Mouse (Mus musculus): ENCODE results near the gene Ubxn10. TPM values are rescaled to one million over a fixed set of nuclear protein-coding genes. Genes with fewer than 3 reads are reported as not detected.

Ubxn10 gene
- 1.3 and 1.5 TPM in 2 replicates for polyA plus RNA-seq (2015; fragmentation: Nextera tagmentation; extraction: Ambion mirVana)

DNA sequence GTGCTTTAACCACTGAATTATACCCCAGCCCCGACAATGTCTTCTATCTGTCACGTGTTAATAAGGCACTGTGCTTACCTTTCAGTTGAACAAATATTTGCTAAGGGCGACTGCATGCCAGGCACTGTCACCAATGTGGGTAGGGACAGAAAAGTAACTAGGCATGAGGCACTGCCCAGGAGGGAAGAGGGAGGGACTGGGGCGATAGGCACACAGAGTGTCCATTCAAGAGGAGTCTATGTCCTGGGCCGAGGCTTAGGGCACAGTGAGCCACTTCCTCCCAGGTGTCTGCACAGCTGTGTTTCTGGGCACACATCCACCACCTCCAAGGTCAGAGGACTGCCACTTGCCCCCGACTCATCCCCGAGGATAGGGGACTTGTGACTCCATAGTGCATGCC is at the start of gene Ubxn10:
Gene Ubxn10 (minus strand): TSS at position 137 of the 400 bp plus-strand sequence.
- ATAC-seq (replicated peaks; ENCODE audit: extremely low read depth, insufficient read depth, low FRiP score), result no peak
- 53% methylated on average over 7 of the region's 7 CpGs for WGBS
- no peak within 1 kb of the TSS for H3K9ac ChIP-seq (ENCODE audit: low read length)
- H3K27me3 ChIP-seq (ENCODE audit: control insufficient read depth, insufficient read depth, low read length), result peaks cover 3% of the 10 kb centered on the region
- H3K9me3 ChIP-seq (replicated peaks; ENCODE audit: control insufficient read depth, low read length), result no peaks in the 10 kb centered on the region
- H3K4me3 ChIP-seq (ENCODE audit: low read length), result no peak within 1 kb of the TSS
- H3K4me1 ChIP-seq (ENCODE audit: control insufficient read depth, insufficient read depth, low read length), result no peaks in the 10 kb centered on the region
- H3K4me2 ChIP-seq (ENCODE audit: low read depth, low read length), result no peak within 1 kb of the TSS
- no peaks in the 10 kb centered on the region for H3K36me3 ChIP-seq (ENCODE audit: control insufficient read depth, insufficient read depth)
- no peak within 1 kb of the TSS for H3K27ac ChIP-seq (ENCODE audit: low read length)

DNA sequence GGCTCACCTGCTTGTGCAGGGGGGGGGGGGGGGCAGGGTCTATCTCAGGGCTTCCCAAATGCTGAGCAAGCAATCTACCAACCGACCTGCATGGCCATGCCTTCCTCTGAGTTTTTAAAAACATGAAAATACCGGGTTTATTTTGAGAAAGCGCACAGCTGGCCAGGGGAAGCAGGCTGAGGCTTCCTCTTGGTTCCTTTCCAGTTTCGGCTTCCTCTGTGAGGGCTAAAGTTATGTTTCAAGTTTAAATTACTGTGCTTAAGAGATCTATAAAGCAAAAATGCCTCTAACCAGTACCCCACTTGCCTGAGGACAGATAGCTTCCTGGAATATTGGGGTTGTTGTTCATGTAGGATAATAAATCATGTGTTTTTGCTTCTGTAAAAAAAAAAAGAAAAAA is 49.2 kb upstream of the Ubxn10 start:
- Histone ChIP-seq H3K4me2 (ENCODE audit: low read depth, low read length) (no peak overlapping the region), H3K4me3 (ENCODE audit: low read length) (no peak overlapping the region), H3K27me3 (ENCODE audit: control insufficient read depth, insufficient read depth, low read length) (peaks cover 10% of the 10 kb centered on the region; the same call in 1 of the 2 replicates), H3K9me3 (replicated peaks; ENCODE audit: control insufficient read depth, low read length) (no peaks in the 10 kb centered on the region), H3K27ac (ENCODE audit: low read length) (no peak overlapping the region), H3K36me3 (ENCODE audit: control insufficient read depth, insufficient read depth) (no peaks in the 10 kb centered on the region), H3K9ac (ENCODE audit: low read length) (no peak overlapping the region), H3K4me1 (ENCODE audit: control insufficient read depth, insufficient read depth, low read length) (no peaks in the 10 kb centered on the region)
- WGBS, result 40% methylated on average over 4 of the region's 4 CpGs
- ATAC-seq (replicated peaks; ENCODE audit: extremely low read depth, insufficient read depth, low FRiP score), result no peak

DNA sequence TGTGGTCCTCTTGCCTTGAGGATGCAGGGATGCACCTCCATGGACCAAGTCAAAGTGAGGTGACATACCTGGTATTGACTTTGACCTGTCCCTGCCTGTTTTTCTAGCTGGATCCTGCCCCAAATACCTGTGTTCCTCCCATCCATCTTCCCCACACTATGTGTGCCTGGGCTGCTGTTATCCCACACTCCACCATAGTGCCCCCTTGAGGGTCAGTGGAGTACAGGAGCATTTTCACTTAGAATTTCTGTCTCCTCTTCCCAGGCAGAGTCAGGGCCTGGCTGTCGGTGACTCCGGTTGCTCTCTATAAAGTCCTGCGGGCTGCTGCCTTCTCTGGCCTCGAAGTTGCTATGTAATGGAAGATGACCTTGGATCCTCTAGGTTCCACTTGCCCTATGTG is 48.8 kb upstream of the Ubxn10 start:
- Histone ChIP-seq H3K27ac (ENCODE audit: low read length) (no peak overlapping the region), H3K4me3 (ENCODE audit: low read length) (no peak overlapping the region), H3K4me1 (ENCODE audit: control insufficient read depth, insufficient read depth, low read length) (no peaks in the 10 kb centered on the region), H3K9me3 (replicated peaks; ENCODE audit: control insufficient read depth, low read length) (no peaks in the 10 kb centered on the region), H3K36me3 (ENCODE audit: control insufficient read depth, insufficient read depth) (no peaks in the 10 kb centered on the region), H3K27me3 (ENCODE audit: control insufficient read depth, insufficient read depth, low read length) (peaks cover 8% of the 10 kb centered on the region; the same call in 1 of the 2 replicates), H3K4me2 (ENCODE audit: low read depth, low read length) (no peak overlapping the region), H3K9ac (ENCODE audit: low read length) (no peak overlapping the region)
- no peak for ATAC-seq (replicated peaks; ENCODE audit: extremely low read depth, insufficient read depth, low FRiP score)
- 57% methylated on average over 4 of the region's 4 CpGs for WGBS

DNA sequence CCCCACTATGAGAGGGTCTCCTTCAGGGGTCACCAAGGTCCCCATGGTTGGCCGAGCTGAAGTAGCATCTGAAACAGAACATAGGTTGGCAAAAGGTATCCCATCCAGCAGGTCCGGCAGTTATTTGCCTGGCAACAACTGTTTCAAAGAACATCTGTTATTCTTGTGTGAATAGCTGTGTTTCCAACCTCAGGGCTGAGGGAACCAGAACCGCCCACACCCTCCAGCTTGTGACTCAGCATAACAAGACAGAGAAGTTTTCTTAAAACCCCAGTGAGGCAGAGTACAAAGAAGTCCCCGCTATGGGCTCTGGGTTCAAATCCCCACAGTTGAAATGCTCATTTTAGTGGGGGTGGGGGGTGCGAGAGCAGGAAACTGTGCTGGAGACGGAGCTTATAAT is 45.1 kb upstream of the Ubxn10 start:
- no peak for ATAC-seq (replicated peaks; ENCODE audit: extremely low read depth, insufficient read depth, low FRiP score)
- Histone ChIP-seq H3K27ac (ENCODE audit: low read length) (no peak overlapping the region), H3K9me3 (replicated peaks; ENCODE audit: control insufficient read depth, low read length) (no peaks in the 10 kb centered on the region), H3K36me3 (ENCODE audit: control insufficient read depth, insufficient read depth) (no peaks in the 10 kb centered on the region), H3K4me3 (ENCODE audit: low read length) (no peak overlapping the region), H3K9ac (ENCODE audit: low read length) (no peak overlapping the region), H3K27me3 (ENCODE audit: control insufficient read depth, insufficient read depth, low read length) (peaks cover 12% of the 10 kb centered on the region), H3K4me2 (ENCODE audit: low read depth, low read length) (no peak overlapping the region), H3K4me1 (ENCODE audit: control insufficient read depth, insufficient read depth, low read length) (no peaks in the 10 kb centered on the region)
- 82% methylated on average over 6 of the region's 6 CpGs for WGBS

DNA sequence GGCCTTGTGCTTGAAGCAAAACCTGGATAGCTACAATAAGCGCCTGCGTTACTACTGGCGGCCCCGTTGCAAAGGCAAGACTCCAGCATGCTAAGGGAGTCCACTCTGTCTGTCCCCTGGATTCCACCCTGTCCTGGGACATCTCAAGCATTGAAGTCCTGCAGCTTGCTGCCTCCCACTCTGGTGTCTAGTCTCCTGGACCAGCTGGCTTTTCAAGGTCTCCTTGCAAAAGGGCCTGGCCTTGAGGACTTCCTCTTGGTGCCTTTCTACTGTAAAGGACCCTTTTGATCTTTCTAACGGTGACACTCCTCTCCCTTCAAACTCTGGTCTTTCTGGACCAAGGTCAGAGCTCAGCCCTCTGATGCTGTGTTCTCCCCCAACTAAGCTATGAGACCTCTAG is 43.3 kb upstream of the Ubxn10 start:
- Histone ChIP-seq H3K4me3 (ENCODE audit: low read length) (no peak overlapping the region), H3K9me3 (replicated peaks; ENCODE audit: control insufficient read depth, low read length) (no peaks in the 10 kb centered on the region), H3K36me3 (ENCODE audit: control insufficient read depth, insufficient read depth) (no peaks in the 10 kb centered on the region), H3K27me3 (ENCODE audit: control insufficient read depth, insufficient read depth, low read length) (peaks cover 16% of the 10 kb centered on the region), H3K4me2 (ENCODE audit: low read depth, low read length) (no peak overlapping the region), H3K9ac (ENCODE audit: low read length) (no peak overlapping the region), H3K27ac (ENCODE audit: low read length) (no peak overlapping the region), H3K4me1 (ENCODE audit: control insufficient read depth, insufficient read depth, low read length) (no peaks in the 10 kb centered on the region)
- WGBS, result 73% methylated on average over 5 of the region's 5 CpGs
- no peak for ATAC-seq (replicated peaks; ENCODE audit: extremely low read depth, insufficient read depth, low FRiP score)

DNA sequence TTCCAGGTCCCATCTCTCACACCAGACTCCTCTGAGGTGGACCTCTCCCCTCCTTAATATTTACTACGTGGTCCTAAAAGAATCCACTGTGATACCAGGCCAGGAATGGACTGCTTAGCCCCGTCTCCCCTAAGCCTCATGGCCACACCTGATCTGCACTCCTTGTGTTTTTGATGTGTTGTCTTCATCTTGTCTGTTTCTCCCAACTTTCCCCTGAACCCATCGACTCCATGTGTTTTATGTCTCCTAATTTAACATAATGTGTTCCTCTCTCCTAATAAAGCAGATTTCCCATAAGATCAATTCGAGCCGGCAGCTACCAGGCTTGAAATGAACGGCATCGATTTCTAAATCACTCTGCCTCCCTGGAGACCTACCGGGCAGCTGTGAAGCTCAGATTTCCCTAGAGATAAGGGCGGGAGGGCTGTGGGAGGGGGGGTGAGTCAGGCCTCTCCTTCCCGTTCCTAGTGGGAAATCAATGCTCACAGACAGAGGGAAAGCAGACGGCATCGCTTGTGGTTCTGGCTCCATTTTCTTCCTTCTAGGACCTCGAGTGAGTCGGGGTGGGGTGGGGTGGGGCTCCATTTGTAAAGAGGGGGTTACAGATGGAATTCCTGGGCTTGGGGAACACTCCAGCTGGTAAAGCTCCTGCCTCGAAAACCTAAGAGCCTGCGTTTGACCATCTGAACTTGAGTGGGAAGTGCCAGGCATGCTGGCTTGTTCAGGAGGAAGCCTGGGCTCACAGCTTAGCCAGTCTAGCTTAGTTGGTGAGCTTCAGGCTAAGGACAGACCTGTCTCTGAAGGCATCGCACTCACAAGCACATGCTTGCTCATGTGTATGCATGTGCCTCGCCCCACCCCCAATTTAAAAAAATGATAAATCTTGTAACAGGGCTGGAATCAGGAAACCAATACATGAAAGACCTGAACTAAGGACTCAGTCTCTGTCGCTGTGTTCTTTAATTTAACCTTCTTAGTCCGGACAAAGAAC is 40.7 kb upstream of the Ubxn10 start:
- no peak overlapping the region for H3K9ac ChIP-seq (ENCODE audit: low read length)
- no peak overlapping the region for H3K4me3 ChIP-seq (ENCODE audit: low read length)
- H3K36me3 ChIP-seq (ENCODE audit: control insufficient read depth, insufficient read depth), result no peaks in the 10 kb centered on the region
- no peak overlapping the region for H3K4me2 ChIP-seq (ENCODE audit: low read depth, low read length)
- H3K9me3 ChIP-seq (replicated peaks; ENCODE audit: control insufficient read depth, low read length), result no peaks in the 10 kb centered on the region
- no peaks in the 10 kb centered on the region for H3K4me1 ChIP-seq (ENCODE audit: control insufficient read depth, insufficient read depth, low read length)
- H3K27ac ChIP-seq (ENCODE audit: low read length), result no peak overlapping the region
- peaks cover 11% of the 10 kb centered on the region for H3K27me3 ChIP-seq (ENCODE audit: control insufficient read depth, insufficient read depth, low read length)
- ATAC-seq (replicated peaks; ENCODE audit: extremely low read depth, insufficient read depth, low FRiP score), result no peak
- 44% methylated on average over 20 of the region's 20 CpGs for WGBS

DNA sequence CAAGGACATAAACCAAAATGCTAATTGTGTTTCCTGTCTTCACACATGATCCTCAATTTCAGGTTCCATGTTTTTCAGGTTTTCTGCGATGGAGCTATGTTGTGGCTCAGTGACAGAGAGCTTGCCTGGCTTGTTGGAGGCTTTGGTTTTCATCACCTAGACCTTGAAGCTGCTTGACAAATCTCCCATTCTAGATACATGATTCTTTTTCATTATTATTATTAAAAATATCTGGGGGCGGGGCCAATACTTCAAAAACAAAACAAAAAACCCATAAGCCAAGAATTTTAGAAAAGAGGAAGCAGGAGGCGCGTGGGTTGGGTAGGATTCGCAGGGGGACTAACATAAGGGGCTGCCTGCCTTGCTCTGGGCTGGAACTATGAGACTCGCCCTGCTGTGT is 38.5 kb upstream of the Ubxn10 start, which contains the start of gene Pla2g2d:
Gene Pla2g2d (plus strand): TSS at position 301 of the 400 bp plus-strand sequence.
- Histone ChIP-seq H3K9ac (ENCODE audit: low read length) (no peak within 1 kb of the TSS), H3K36me3 (ENCODE audit: control insufficient read depth, insufficient read depth) (no peaks in the 10 kb centered on the region), H3K9me3 (replicated peaks; ENCODE audit: control insufficient read depth, low read length) (no peaks in the 10 kb centered on the region), H3K27ac (ENCODE audit: low read length) (no peak within 1 kb of the TSS), H3K4me3 (ENCODE audit: low read length) (no peak within 1 kb of the TSS), H3K4me2 (ENCODE audit: low read depth, low read length) (no peak within 1 kb of the TSS), H3K4me1 (ENCODE audit: control insufficient read depth, insufficient read depth, low read length) (no peaks in the 10 kb centered on the region), H3K27me3 (ENCODE audit: control insufficient read depth, insufficient read depth, low read length) (peaks cover 11% of the 10 kb centered on the region)
- ATAC-seq (replicated peaks; ENCODE audit: extremely low read depth, insufficient read depth, low FRiP score), result no peak
- 74% methylated on average over 6 of the region's 6 CpGs for WGBS

DNA sequence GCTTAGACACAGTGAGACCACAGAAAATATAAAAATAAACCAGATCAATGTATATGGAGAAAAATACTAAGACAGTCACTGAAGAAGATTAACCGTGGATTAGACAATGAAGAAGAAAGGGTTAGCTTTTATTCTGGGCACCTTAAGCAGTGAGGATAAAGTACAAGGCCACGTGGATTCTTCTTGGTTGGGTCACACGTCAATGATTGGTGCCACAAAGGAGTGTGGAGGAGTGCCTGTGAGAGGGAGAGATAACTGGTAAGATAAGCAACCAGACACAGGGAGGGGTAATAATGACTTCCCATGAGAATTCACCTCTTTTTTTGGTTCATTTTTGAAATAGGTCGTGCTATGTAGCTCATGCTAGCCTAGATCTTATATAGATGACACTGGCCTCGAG is 35.4 kb upstream of the Ubxn10 start:
- H3K9me3 ChIP-seq (replicated peaks; ENCODE audit: control insufficient read depth, low read length), result no peaks in the 10 kb centered on the region

DNA sequence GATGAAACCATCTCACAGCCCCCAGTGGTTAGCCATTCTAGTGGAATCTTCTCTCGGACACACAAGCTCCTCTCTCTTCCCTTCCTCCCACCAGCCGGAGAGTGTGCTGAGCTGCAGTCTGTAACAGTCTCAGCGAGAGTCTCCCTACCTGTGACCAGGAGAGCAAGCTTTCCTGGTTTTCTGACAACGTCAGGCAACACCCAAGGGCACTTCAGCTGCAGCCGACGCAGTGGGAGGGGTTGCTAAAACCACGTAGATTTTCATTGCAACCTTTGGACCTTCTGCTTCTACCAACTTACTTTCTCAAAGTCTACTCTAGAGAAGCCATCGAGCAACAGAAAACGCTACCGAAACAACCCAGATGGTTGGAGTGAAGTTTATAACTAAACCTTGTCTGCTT is 35.0 kb upstream of the Ubxn10 start:
- ATAC-seq (replicated peaks; ENCODE audit: extremely low read depth, insufficient read depth, low FRiP score), result no peak
- 74% methylated on average over 10 of the region's 10 CpGs for WGBS
- Histone ChIP-seq H3K4me1 (ENCODE audit: control insufficient read depth, insufficient read depth, low read length) (no peaks in the 10 kb centered on the region), H3K4me3 (ENCODE audit: low read length) (no peak overlapping the region), H3K9ac (ENCODE audit: low read length) (no peak overlapping the region), H3K9me3 (replicated peaks; ENCODE audit: control insufficient read depth, low read length) (no peaks in the 10 kb centered on the region), H3K36me3 (ENCODE audit: control insufficient read depth, insufficient read depth) (no peaks in the 10 kb centered on the region), H3K4me2 (ENCODE audit: low read depth, low read length) (no peak overlapping the region), H3K27ac (ENCODE audit: low read length) (no peak overlapping the region), H3K27me3 (ENCODE audit: control insufficient read depth, insufficient read depth, low read length) (peaks cover 8% of the 10 kb centered on the region)

More for the DNA sequence above, 35.4 kb upstream of the Ubxn10 start:
- no peak for ATAC-seq (replicated peaks; ENCODE audit: extremely low read depth, insufficient read depth, low FRiP score)
- H3K4me1 ChIP-seq (ENCODE audit: control insufficient read depth, insufficient read depth, low read length), result no peaks in the 10 kb centered on the region
- H3K9ac ChIP-seq (ENCODE audit: low read length), result no peak overlapping the region
- H3K4me3 ChIP-seq (ENCODE audit: low read length), result no peak overlapping the region
- peaks cover 8% of the 10 kb centered on the region for H3K27me3 ChIP-seq (ENCODE audit: control insufficient read depth, insufficient read depth, low read length)
- H3K4me2 ChIP-seq (ENCODE audit: low read depth, low read length), result no peak overlapping the region
- no peaks in the 10 kb centered on the region for H3K36me3 ChIP-seq (ENCODE audit: control insufficient read depth, insufficient read depth)
- H3K27ac ChIP-seq (ENCODE audit: low read length), result no peak overlapping the region
- 63% methylated on average over 5 of the region's 5 CpGs for WGBS
